Mouse (Mus musculus) megakaryocyte, embryonic 14.5 days (primary cell): Measurements from ENCODE around the gene Dact2.

Source experiments
- FLI1 ChIP-seq: IDR thresholded peaks from 2 replicates; pipeline ENCODE4 v1.6.1; 2012; ENCODE audit warnings: low read length, inconsistent platforms, mixed read lengths
- GATA1 ChIP-seq: IDR thresholded peaks from 3 replicates; pipeline ENCODE4 v1.6.1; 2012; ENCODE audit warnings: mixed read lengths, low read length, inconsistent platforms, borderline replicate concordance

DNA sequence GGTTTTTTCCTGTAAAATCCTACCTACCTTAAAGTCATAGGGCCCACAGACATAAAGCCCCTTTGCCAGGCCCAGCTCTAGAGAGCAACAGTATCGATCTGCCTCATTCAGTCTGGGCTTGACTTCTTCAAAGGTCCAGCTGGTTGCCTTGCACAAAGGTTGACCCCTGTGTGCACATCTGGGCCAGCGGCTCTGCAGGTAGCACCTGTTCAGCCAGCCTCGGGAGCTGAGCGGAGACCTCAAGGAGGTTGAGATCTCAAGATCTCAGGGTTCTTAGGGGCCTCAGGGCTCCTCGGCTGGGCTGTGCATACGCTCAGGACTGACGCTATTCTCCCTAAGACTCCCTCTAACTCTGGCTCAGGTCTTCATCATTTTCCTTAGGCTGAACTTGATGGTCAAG lies 3.9 kb downstream of the Dact2 start:
- TF ChIP-seq GATA1, result no peak
- TF ChIP-seq FLI1, result no peak
